8 mouse cellular contexts compared by ENCODE assay signal in the genomic region with DNA sequence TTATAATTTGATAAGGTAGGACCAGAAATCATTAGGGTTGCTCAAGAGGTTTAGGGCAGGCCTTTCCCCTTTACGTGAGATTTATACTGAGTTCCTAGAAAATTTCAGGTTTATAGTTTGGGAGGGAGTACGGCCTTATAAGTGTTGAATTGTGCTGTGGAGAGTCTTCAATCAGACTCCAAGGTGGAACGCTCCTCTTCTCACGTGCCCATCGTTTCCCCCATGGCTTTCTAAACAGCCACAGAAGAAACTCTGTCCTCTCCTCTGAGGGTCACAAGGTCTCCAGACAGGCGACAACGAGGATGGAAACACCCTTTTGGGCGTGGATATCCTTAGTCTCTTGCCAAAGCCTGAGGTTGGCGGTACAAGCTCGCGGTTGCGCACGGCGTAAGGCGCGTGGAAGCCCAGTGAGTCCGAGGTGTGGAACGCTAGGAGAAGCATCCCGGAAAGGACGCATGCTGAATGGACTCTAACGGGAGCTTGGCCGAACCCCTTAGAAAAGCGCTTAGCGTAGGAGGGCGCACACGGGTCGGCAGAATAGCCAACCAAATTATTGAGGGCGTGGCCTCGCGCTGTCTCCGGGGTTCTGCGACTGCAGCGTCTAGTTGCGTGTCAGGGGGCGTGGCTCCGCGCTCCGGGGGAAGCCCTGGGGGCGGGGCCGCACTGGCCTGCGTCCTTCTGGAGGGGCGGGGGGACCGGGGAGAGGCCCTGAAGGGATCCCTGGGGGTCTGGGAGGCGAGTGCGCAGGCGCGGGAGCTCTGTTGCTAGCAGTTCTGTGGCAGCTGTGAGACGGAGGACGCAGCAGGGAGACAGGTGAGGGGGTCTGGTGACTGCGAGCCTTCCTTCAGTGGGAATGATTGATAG. TPM values are rescaled to one million over a fixed set of nuclear protein-coding genes. Genes with fewer than 3 reads are reported as not detected.
DNase-seq lines count a peak whose midpoint lies in the region; ATAC-seq and TF ChIP-seq lines count a peak whose summit lies in the region.

Gene Zfp667, plus strand, starts transcription at position 738 of the 864 bp plus-strand sequence.

- 0 out of 4 replicates have a peak, but pooled peaks of 1 of the 2 experiments have one; percentile 3 for TF ChIP-seq CTCF in CH12.LX (conservative IDR thresholded peaks at IDR 0.05 in 1 of 2, IDR thresholded peaks at IDR 0.05 in 1 of 2; ENCODE audit: low read depth in 2 of 2, low read length in 2 of 2)
- TF ChIP-seq CTCF in liver, postnatal 0 days (IDR thresholded peaks at IDR 0.05; ENCODE audit: low read depth), result no peak; the same call in 1 of the 2 replicates

- TF ChIP-seq POLR2A in CH12.LX (IDR thresholded peaks at IDR 0.05; ENCODE audit: low read depth, low read length), result peak; percentile 62

- peak within 1 kb of the TSS; percentile 28; the same call in 1 of the 2 replicates for H3K9ac ChIP-seq in CH12.LX (ENCODE audit: insufficient read depth, low read depth)
- H3K9ac ChIP-seq in forebrain, embryonic 12.5 days, result peak within 1 kb of the TSS; percentile 59
- H3K9ac ChIP-seq in liver, postnatal 0 days (replicated peaks), result peak within 1 kb of the TSS; percentile 46
- peak within 1 kb of the TSS; percentile 48 for H3K9ac ChIP-seq in neural tube, embryonic 14.5 days (replicated peaks; ENCODE audit: low read depth, low read length)

- peak within 1 kb of the TSS; percentile 57 to 74 (median 60) for H3K4me3 ChIP-seq in CH12.LX (replicated peaks in 1 of 3; ENCODE audit: low read depth in 2 of 3, low read length in 2 of 3, poor library complexity in 1 of 3)
- H3K4me3 ChIP-seq in forebrain, embryonic 12.5 days (replicated peaks), result peak within 1 kb of the TSS; percentile 48
- peak within 1 kb of the TSS; percentile 61 for H3K4me3 ChIP-seq in liver, postnatal 0 days (ENCODE audit: low read depth, low read length)
- H3K4me3 ChIP-seq in neural tube, embryonic 14.5 days (ENCODE audit: low read depth, low read length), result peak within 1 kb of the TSS; percentile 41

- in situ Hi-C loops in CH12.LX (cut with MboI; ENCODE audit: low pct_ligation_motif_present, low pct_unique_long_range_greater_than_20kb, low sequenced_read_pairs), result loop anchor here (25.0 kb wide), 1 partner anchor 101 kb away; the partner anchor contains the start of genes Smim17 and Zfp28

- no peaks in the 10 kb centered on the region for H3K27me3 ChIP-seq in CH12.LX (replicated peaks)
- H3K27me3 ChIP-seq in forebrain, embryonic 12.5 days, result no peaks in the 10 kb centered on the region
- H3K27me3 ChIP-seq in liver, postnatal 0 days (ENCODE audit: insufficient read depth, low read length), result no peaks in the 10 kb centered on the region
- no peaks in the 10 kb centered on the region for H3K27me3 ChIP-seq in neural tube, embryonic 14.5 days (ENCODE audit: control insufficient read depth, insufficient read depth, low read length)

- 0 out of 2 replicates have a peak within 1 kb of the TSS, but pooled peaks have one; percentile 19 for H3K27ac ChIP-seq in CH12.LX (ENCODE audit: insufficient read depth, low read depth)
- peak within 1 kb of the TSS; percentile 77 for H3K27ac ChIP-seq in forebrain, embryonic 12.5 days
- peak within 1 kb of the TSS; percentile 49; the same call in 1 of the 2 replicates for H3K27ac ChIP-seq in liver, postnatal 0 days (ENCODE audit: low read depth)
- peak within 1 kb of the TSS; percentile 74 for H3K27ac ChIP-seq in neural tube, embryonic 14.5 days (ENCODE audit: low read depth, low read length)

- no peak for TF ChIP-seq RAD21 in CH12.LX (IDR thresholded peaks at IDR 0.05; ENCODE audit: low read depth, low read length)

- 3% methylated on average over 50 of the region's 50 CpGs for WGBS in forebrain, embryonic 12.5 days
- WGBS in large intestine, adult 2 months, result under 1% methylated on average over 49 of the region's 50 CpGs
- 3% methylated on average over 39 of the region's 50 CpGs for WGBS in liver, postnatal 0 days (ENCODE audit: insufficient replicate concordance)
- WGBS in neural tube, embryonic 14.5 days, result 3% methylated on average over 46 of the region's 50 CpGs

- intact Hi-C loops in heart, postnatal 10 days (cut with DNase I), result loop anchor here (5.0 to 10.0 kb wide), 3 partner anchors 46 to 1271 kb away; partner anchors contain the start of genes Fiz1, Gm44973, Zfp524 and Zfp583

- peak; percentile 96 for DNase-seq in CH12.LX (ENCODE audit: extremely low read depth)
- DNase-seq in c-Kit-positive CD71-positive TER-119-negative erythroid progenitor cells, embryonic 14.5 days (ENCODE audit: low read depth), result peak; percentile 93
- DNase-seq in heart, postnatal 10 days, result peak; percentile 99
- peak; percentile 73 for DNase-seq in large intestine, adult 2 months (ENCODE audit: low read depth, low spot score)
- peak; percentile 96 for DNase-seq in liver, postnatal 0 days
- DNase-seq in testis, postnatal 10 days (ENCODE audit: low spot score), result peak; percentile 100

- dilution Hi-C loops in CH12.LX (cut with MboI; ENCODE audit: extremely low pct_ligation_motif_present, extremely low pct_unique_long_range_greater_than_20kb, low sequenced_read_pairs), result no loop called here

- TF ChIP-seq EP300 in CH12.LX (IDR thresholded peaks at IDR 0.05; ENCODE audit: low read length), result no peak
- TF ChIP-seq EP300 in liver, postnatal 0 days (IDR thresholded peaks at IDR 0.05; ENCODE audit: low read depth), result no peak

- no peaks in the 10 kb centered on the region for H3K9me3 ChIP-seq in CH12.LX (replicated peaks; ENCODE audit: low read length)
- H3K9me3 ChIP-seq in forebrain, embryonic 12.5 days, result no peaks in the 10 kb centered on the region
- no peaks in the 10 kb centered on the region for H3K9me3 ChIP-seq in liver, postnatal 0 days (ENCODE audit: low read length)
- H3K9me3 ChIP-seq in neural tube, embryonic 14.5 days (ENCODE audit: control insufficient read depth, low read length), result no peaks in the 10 kb centered on the region

- peaks cover 0 to 3% of the 10 kb centered on the region in 2 experiments for H3K36me3 ChIP-seq in CH12.LX (replicated peaks in 1 of 2; ENCODE audit: control insufficient read depth in 1 of 2, insufficient read depth in 1 of 2, low read length in 1 of 2)
- 0 out of 2 replicates have a peak, but pooled peaks cover 3% of the 10 kb centered on the region for H3K36me3 ChIP-seq in forebrain, embryonic 12.5 days (replicated peaks)
- H3K36me3 ChIP-seq in liver, postnatal 0 days (replicated peaks; ENCODE audit: insufficient read depth, low read length), result no peaks in the 10 kb centered on the region; the same call in 1 of the 2 replicates
- no peaks in the 10 kb centered on the region for H3K36me3 ChIP-seq in neural tube, embryonic 14.5 days (ENCODE audit: control insufficient read depth, insufficient read depth, low read length)

- peaks cover 11 to 33% of the 10 kb centered on the region in 2 experiments; a peak in 3 of 4 replicates for H3K4me1 ChIP-seq in CH12.LX (ENCODE audit: control insufficient read depth in 1 of 2, insufficient read depth in 2 of 2)
- H3K4me1 ChIP-seq in forebrain, embryonic 12.5 days, result peaks cover 13% of the 10 kb centered on the region
- H3K4me1 ChIP-seq in liver, postnatal 0 days (ENCODE audit: insufficient read depth), result peaks cover 4% of the 10 kb centered on the region
- H3K4me1 ChIP-seq in neural tube, embryonic 14.5 days (ENCODE audit: control insufficient read depth, insufficient read depth, low read length), result peaks cover 19% of the 10 kb centered on the region

- H3K4me2 ChIP-seq in CH12.LX (ENCODE audit: insufficient read depth, low read depth, poor library complexity, severe bottlenecking), result peak within 1 kb of the TSS; percentile 53
- H3K4me2 ChIP-seq in forebrain, embryonic 12.5 days, result peak within 1 kb of the TSS; percentile 75
- H3K4me2 ChIP-seq in liver, postnatal 0 days (ENCODE audit: low read depth, low read length), result peak within 1 kb of the TSS; percentile 89
- peak within 1 kb of the TSS; percentile 74 for H3K4me2 ChIP-seq in neural tube, embryonic 14.5 days (ENCODE audit: low read depth, low read length)

- H3K79me2 ChIP-seq in CH12.LX (replicated peaks; ENCODE audit: control insufficient read depth, extremely low read depth, insufficient read depth, poor library complexity, severe bottlenecking), result no peaks in the 10 kb centered on the region; the same call in 1 of the 2 replicates

- ATAC-seq in forebrain, embryonic 12.5 days (ENCODE audit: low FRiP score), result peak; percentile 82
- ATAC-seq in liver, postnatal 0 days, result peak; percentile 85
- peak; percentile 75 for ATAC-seq in neural tube, embryonic 14.5 days (ENCODE audit: low read depth)

TF ChIP-seq in CH12.LX, 34 proteins besides CTCF, POLR2A, EP300 and RAD21 (continues in another document):
- TF ChIP-seq HCFC1 (IDR thresholded peaks at IDR 0.05; ENCODE audit: low read depth, low read length) (peak; percentile 26), MAZ (IDR thresholded peaks at IDR 0.05; ENCODE audit: low read depth, low read length) (peak; percentile 79), BHLHE40 (IDR thresholded peaks at IDR 0.05; ENCODE audit: low read depth, low read length) (peak; percentile 70), ELF1 (IDR thresholded peaks at IDR 0.05; ENCODE audit: low read depth, low read length) (0 out of 2 replicates have a peak, but pooled peaks have one; percentile 21), MAX (IDR thresholded peaks at IDR 0.05; ENCODE audit: low read length) (0 out of 2 replicates have a peak, but pooled peaks have one; percentile 16), NRF1 (IDR thresholded peaks at IDR 0.05; ENCODE audit: low read depth, low read length) (peak; percentile 86), IRF4 (IDR thresholded peaks at IDR 0.05; ENCODE audit: low read depth, low read length) (peak; percentile 12; the same call in 1 of the 2 replicates), MXI1 (IDR thresholded peaks at IDR 0.05; ENCODE audit: low read depth, low read length) (0 out of 2 replicates have a peak, but pooled peaks have one; percentile 49), GABPA (IDR thresholded peaks at IDR 0.05; ENCODE audit: insufficient replicate concordance, low read depth, low read length) (no peak), NELFE (IDR thresholded peaks at IDR 0.05; ENCODE audit: low read depth, low read length) (peak; percentile 54; the same call in 1 of the 2 replicates), SIN3A (IDR thresholded peaks at IDR 0.05; ENCODE audit: low read length) (peak; percentile 6; the same call in 1 of the 2 replicates), ZC3H11A (IDR thresholded peaks at IDR 0.05; ENCODE audit: low read depth, low read length) (no peak), TCF12 (IDR thresholded peaks at IDR 0.05; ENCODE audit: low read depth, low read length) (0 out of 2 replicates have a peak, but pooled peaks have one; percentile 30)

RNA-seq across cellular contexts. Expression of gene Zfp667, which starts in this region (rescaled TPM):
- total RNA-seq in CH12.LX (2012; rRNA removed), result 0.50 and 0.51 TPM in 2 replicates
- 0.46 and 0.58 TPM in 2 replicates for total RNA-seq in CH12.LX (2014; rRNA removed)
- 0.56 and 0.87 TPM in 2 replicates for polyA plus RNA-seq in CH12.LX (2012; ENCODE audit: insufficient read length, low read depth)
- polyA plus RNA-seq in forebrain, embryonic 12.5 days (2016; fragmentation: Nextera tagmentation; extraction: Ambion mirVana), result 14.0 and 15.8 TPM in 2 replicates
- total RNA-seq in heart, postnatal 10 days (2021), result 1 to 10 TPM; 2.1 to 2.4 TPM
- 0.19 and 0.31 TPM in 2 replicates for polyA plus RNA-seq in large intestine, adult 2 months (2012; rRNA removed)
- 1.1 and 1.4 TPM in 2 replicates for polyA plus RNA-seq in liver, postnatal 0 days (2015; fragmentation: Nextera tagmentation; extraction: Ambion mirVana)
- 18.1 and 19.8 TPM in 2 replicates for polyA plus RNA-seq in neural tube, embryonic 14.5 days (2014; fragmentation: Nextera tagmentation; extraction: Ambion mirVana)

Comparison
In these comparisons a context has a peak if more than half of its experiments do, and no peak if none do; other contexts are left out.
1. Peak in every context shown above with its lines: DNase-seq, ATAC-seq, H3K4me3 ChIP-seq and H3K27ac ChIP-seq.
2. Peak in DNase-seq, H3K4me3 ChIP-seq, H3K27ac ChIP-seq, H3K9ac ChIP-seq and H3K4me2 ChIP-seq in CH12.LX; RNA of the gene not detected or under 1 TPM.
3. Peak in DNase-seq in large intestine, adult 2 months; RNA of the gene not detected or under 1 TPM.
4. H3K27ac ChIP-seq: peak in every context shown above with its lines; median percentile 77 in forebrain, embryonic 12.5 days; 74 in neural tube, embryonic 14.5 days; 49 in liver, postnatal 0 days; 19 in CH12.LX.